In the genomic region with DNA sequence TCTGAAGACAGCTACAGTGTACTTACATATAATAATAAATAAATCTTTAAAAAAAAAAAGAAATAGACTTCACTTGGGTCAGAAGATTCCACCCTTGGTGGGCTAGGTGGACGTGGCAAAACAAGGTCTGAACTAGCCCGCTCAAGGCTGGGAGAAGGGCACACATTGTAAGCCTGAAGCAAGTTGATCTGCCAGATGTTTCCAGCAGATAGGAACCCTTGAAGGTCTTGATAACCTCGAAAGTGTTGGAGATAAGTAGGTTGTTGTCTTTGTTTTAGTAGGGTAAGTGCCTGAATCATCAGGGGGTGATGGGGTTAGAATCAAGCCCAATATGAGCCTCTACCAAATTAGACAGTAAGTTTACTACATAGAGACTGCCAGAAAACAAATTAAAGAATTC, we compare ENCODE assay signal across 22 mouse cellular contexts. TPM values are rescaled to one million over a fixed set of nuclear protein-coding genes. Genes with fewer than 3 reads are reported as not detected.
A peak's percentile ranks its signal among the peaks of the same experiment; 100 is the strongest.
DNase-seq lines count a peak whose midpoint lies in the region; ATAC-seq and TF ChIP-seq lines count a peak whose summit lies in the region.
"Had no signal": no experiment of that assay in that cellular context is flagged by ENCODE, and none has a peak within 500 bp of the region (broad histone marks: within the 10 kb centered on the region; RNA-seq: fewer than 3 reads in every experiment).

No protein-coding gene starts in this region.

- no peak overlapping the region for H3K4me3 ChIP-seq in MEL (ENCODE audit: control insufficient read depth in 1 of 2, insufficient read depth in 1 of 2, low read depth in 2 of 2, low read length in 2 of 2)
- H3K4me3 ChIP-seq in liver, embryonic 12.5 days = no peak overlapping the region
- H3K4me3 ChIP-seq in liver, embryonic 16.5 days (ENCODE audit: low read depth, low read length) = no peak overlapping the region
- no peak overlapping the region for H3K4me3 ChIP-seq in forebrain, postnatal 0 days (ENCODE audit: low read depth, low read length)
- H3K4me3 ChIP-seq: embryonic facial prominence, embryonic 10.5 days; heart, embryonic 10.5 days; heart, embryonic 15.5 days; hindbrain, embryonic 13.5 days had no signal

- H3K27me3 ChIP-seq in MEL (ENCODE audit: control insufficient read depth in 1 of 2, insufficient read depth in 2 of 2, low read length in 2 of 2) = no peaks in the 10 kb centered on the region
- H3K27me3 ChIP-seq in liver, embryonic 12.5 days (replicated peaks) = no peaks in the 10 kb centered on the region
- no peaks in the 10 kb centered on the region for H3K27me3 ChIP-seq in liver, embryonic 16.5 days (ENCODE audit: control insufficient read depth, insufficient read depth, low read depth, low read length)
- no peaks in the 10 kb centered on the region for H3K27me3 ChIP-seq in forebrain, postnatal 0 days (ENCODE audit: insufficient read depth, low read length)
- H3K27me3 ChIP-seq: heart, embryonic 15.5 days; hindbrain, embryonic 13.5 days; Patski had no signal

- ATAC-seq in liver, embryonic 12.5 days = peak; percentile 81
- peak; percentile 74 for ATAC-seq in liver, embryonic 16.5 days (ENCODE audit: low read depth)
- no peak for ATAC-seq in forebrain, postnatal 0 days
- ATAC-seq: activated CD4-positive, CD25-positive, alpha-beta regulatory T cell, adult 4 months; forebrain, embryonic 14.5 days; hindbrain, postnatal 0 days; Patski had no signal

- TF ChIP-seq CTCF in MEL (IDR thresholded peaks at IDR 0.05 in 2 of 3, conservative IDR thresholded peaks at IDR 0.05 in 1 of 3; ENCODE audit: control insufficient read depth in 1 of 3, insufficient read depth in 1 of 3, low read depth in 2 of 3, low read length in 3 of 3, poor library complexity in 1 of 3, severe bottlenecking in 1 of 3) = no peak
- TF ChIP-seq CTCF in forebrain, postnatal 0 days (IDR thresholded peaks at IDR 0.05; ENCODE audit: low read depth) = no peak

- 11% methylated on average over 3 of the region's 3 CpGs for WGBS in liver, embryonic 12.5 days (ENCODE audit: insufficient replicate concordance)
- WGBS in liver, embryonic 16.5 days (ENCODE audit: insufficient replicate concordance) = 18% methylated on average over 3 of the region's 3 CpGs
- 87% methylated on average over 3 of the region's 3 CpGs for WGBS in forebrain, postnatal 0 days

- TF ChIP-seq EP300 in MEL (IDR thresholded peaks at IDR 0.05; ENCODE audit: low read depth in 1 of 2, low read length in 2 of 2) = peak; percentile 75 to 87

- no peaks in the 10 kb centered on the region for H3K9me3 ChIP-seq in MEL (replicated peaks; ENCODE audit: insufficient read depth, low read length)
- H3K9me3 ChIP-seq in liver, embryonic 12.5 days (replicated peaks) = peaks cover 8% of the 10 kb centered on the region
- H3K9me3 ChIP-seq in liver, embryonic 16.5 days (replicated peaks; ENCODE audit: control insufficient read depth, low read length) = no peaks in the 10 kb centered on the region
- H3K9me3 ChIP-seq in forebrain, postnatal 0 days (ENCODE audit: low read length) = no peaks in the 10 kb centered on the region
- H3K9me3 ChIP-seq: heart, embryonic 10.5 days; heart, embryonic 15.5 days; hindbrain, embryonic 13.5 days had no signal

- peak overlapping the region; percentile 40 for H3K4me2 ChIP-seq in liver, embryonic 12.5 days
- H3K4me2 ChIP-seq in liver, embryonic 16.5 days (ENCODE audit: low read depth, low read length) = no peak overlapping the region
- no peak overlapping the region for H3K4me2 ChIP-seq in forebrain, postnatal 0 days (ENCODE audit: low read depth)
- H3K4me2 ChIP-seq: heart, embryonic 15.5 days; hindbrain, embryonic 13.5 days had no signal

- H3K36me3 ChIP-seq in MEL (ENCODE audit: control insufficient read depth in 1 of 2, insufficient read depth in 2 of 2, low read length in 2 of 2) = peaks cover 5 to 40% of the 10 kb centered on the region in 2 experiments
- H3K36me3 ChIP-seq in liver, embryonic 12.5 days = peaks cover 31% of the 10 kb centered on the region
- H3K36me3 ChIP-seq in liver, embryonic 16.5 days (ENCODE audit: control insufficient read depth, insufficient read depth) = peaks cover 16% of the 10 kb centered on the region
- peaks cover 30% of the 10 kb centered on the region for H3K36me3 ChIP-seq in forebrain, postnatal 0 days (ENCODE audit: insufficient read depth)

- DNase-seq in 416B (ENCODE audit: low read depth) (peak; percentile 84), MEL (ENCODE audit: low read depth, low spot score) (peak; percentile 62)
- no peak for DNase-seq in yolk sac, embryonic 10.5 days (ENCODE audit: low spot score)
- no peak for DNase-seq in forebrain, postnatal 0 days
- DNase-seq in Muller cell, postnatal 12 days (ENCODE audit: inconsistent ontology term) = no peak
- no peak for DNase-seq in cerebellum, postnatal 10 days
- DNase-seq: adrenal gland, adult 2 months; adrenal gland, postnatal 25 days; cerebellum, adult 18-20 months; cerebellum, adult 9-11 months; heart, adult 18-20 months; heart, postnatal 14 days had no signal

- peaks cover 22 to 39% of the 10 kb centered on the region in 2 experiments for H3K4me1 ChIP-seq in MEL (ENCODE audit: control insufficient read depth in 1 of 2, insufficient read depth in 2 of 2, low read length in 2 of 2)
- H3K4me1 ChIP-seq in liver, embryonic 12.5 days = peaks cover 45% of the 10 kb centered on the region
- H3K4me1 ChIP-seq in liver, embryonic 16.5 days (ENCODE audit: control insufficient read depth, low read depth, low read length) = peaks cover 16% of the 10 kb centered on the region
- no peaks in the 10 kb centered on the region for H3K4me1 ChIP-seq in forebrain, postnatal 0 days (ENCODE audit: insufficient read depth)
- H3K4me1 ChIP-seq: heart, embryonic 15.5 days had no signal

- no peak for TF ChIP-seq POLR2A in MEL (IDR thresholded peaks at IDR 0.05; ENCODE audit: control insufficient read depth in 1 of 2, insufficient read depth in 1 of 2, low read depth in 1 of 2, low read length in 2 of 2, poor library complexity in 1 of 2)

- peak overlapping the region; percentile 31 for H3K27ac ChIP-seq in MEL (ENCODE audit: control insufficient read depth, low read depth, low read length)
- H3K27ac ChIP-seq in liver, embryonic 12.5 days = no peak overlapping the region
- H3K27ac ChIP-seq in liver, embryonic 16.5 days (ENCODE audit: low read length) = no peak overlapping the region
- H3K27ac ChIP-seq in forebrain, postnatal 0 days (ENCODE audit: low read depth, low read length) = no peak overlapping the region
- H3K27ac ChIP-seq: embryonic facial prominence, embryonic 10.5 days; heart, embryonic 10.5 days; heart, embryonic 15.5 days; hindbrain, embryonic 13.5 days; hindbrain, postnatal 0 days had no signal

- no peak for TF ChIP-seq RAD21 in MEL (IDR thresholded peaks at IDR 0.05; ENCODE audit: low read depth, low read length)

- no peaks in the 10 kb centered on the region for H3K79me2 ChIP-seq in MEL (ENCODE audit: control insufficient read depth, insufficient read depth, low read length, poor library complexity)

- H3K9ac ChIP-seq in MEL (ENCODE audit: control insufficient read depth, low read depth, low read length, poor library complexity, severe bottlenecking) = no peak overlapping the region
- no peak overlapping the region for H3K9ac ChIP-seq in liver, embryonic 12.5 days
- H3K9ac ChIP-seq in liver, embryonic 16.5 days (ENCODE audit: low read depth, low read length) = no peak overlapping the region
- H3K9ac ChIP-seq in forebrain, postnatal 0 days = no peak overlapping the region
- H3K9ac ChIP-seq: heart, embryonic 15.5 days; hindbrain, embryonic 13.5 days had no signal

TF ChIP-seq in MEL, 35 proteins besides CTCF, POLR2A, EP300 and RAD21 (continues in another document):
- TF ChIP-seq MAX (IDR thresholded peaks at IDR 0.05; ENCODE audit: low read length) = no peak
- TF ChIP-seq UBTF (IDR thresholded peaks at IDR 0.05; ENCODE audit: borderline replicate concordance, insufficient read depth, low read depth, low read length) = no peak
- peak; percentile 97 for TF ChIP-seq TCF12 (IDR thresholded peaks at IDR 0.05; ENCODE audit: low read depth, low read length)
- no peak for TF ChIP-seq ZKSCAN1 (IDR thresholded peaks at IDR 0.05; ENCODE audit: low read depth, low read length)
- no peak for TF ChIP-seq MYC (IDR thresholded peaks at IDR 0.05; ENCODE audit: low read depth, low read length)
- TF ChIP-seq SIN3A (IDR thresholded peaks at IDR 0.05; ENCODE audit: low read length) = peak; percentile 57
- TF ChIP-seq CHD1 (IDR thresholded peaks at IDR 0.05; ENCODE audit: low read depth, low read length) = no peak
- TF ChIP-seq GATA1 (IDR thresholded peaks at IDR 0.05; ENCODE audit: low read depth, low read length) = peak; percentile 93
- no peak for TF ChIP-seq POLR2AphosphoS2 (IDR thresholded peaks at IDR 0.05; ENCODE audit: low read length)
- no peak; the same call in 1 of the 2 replicates for TF ChIP-seq MXI1 (IDR thresholded peaks at IDR 0.05; ENCODE audit: low read depth, low read length)

RNA-seq across cellular contexts. Expression of gene Hmgb1, which starts 35.2 kb away (rescaled TPM):
- 678 and 686 TPM in 2 replicates for total RNA-seq in MEL (2012; rRNA removed)
- 100 to 1,000 TPM in 1 of 2 experiments, not detected in 1; 600 TPM for polyA plus RNA-seq in MEL (2012; ENCODE audit: insufficient read depth in 1 of 2, insufficient read length in 2 of 2, low read depth in 1 of 2, low replicate concordance in 2 of 2, missing spikeins in 1 of 2)
- polyA plus RNA-seq in liver, embryonic 12.5 days (2016; fragmentation: Nextera tagmentation; extraction: Ambion mirVana) = 682 and 741 TPM in 2 replicates
- 379 and 433 TPM in 2 replicates for polyA plus RNA-seq in liver, embryonic 16.5 days (2015; fragmentation: Nextera tagmentation; extraction: Ambion mirVana)
- 446 and 559 TPM in 2 replicates for total RNA-seq in forebrain, postnatal 0 days (2014; rRNA removed)
- polyA plus RNA-seq in forebrain, postnatal 0 days (2015; fragmentation: Nextera tagmentation; extraction: Ambion mirVana) = 836 and 892 TPM in 2 replicates

RNA-seq across cellular contexts. Expression of gene Uspl1, which starts 35.3 kb away (rescaled TPM):
- total RNA-seq in MEL (2012; rRNA removed) = 84.2 and 94.4 TPM in 2 replicates
- 100 to 1,000 TPM in 1 of 2 experiments, 10 to 100 TPM in 1; 68.5 to 179 TPM for polyA plus RNA-seq in MEL (2012; ENCODE audit: insufficient read depth in 1 of 2, insufficient read length in 2 of 2, low read depth in 1 of 2, low replicate concordance in 2 of 2, missing spikeins in 1 of 2)
- polyA plus RNA-seq in liver, embryonic 12.5 days (2016; fragmentation: Nextera tagmentation; extraction: Ambion mirVana) = 32.5 and 37.1 TPM in 2 replicates
- 16.1 and 17.2 TPM in 2 replicates for polyA plus RNA-seq in liver, embryonic 16.5 days (2015; fragmentation: Nextera tagmentation; extraction: Ambion mirVana)
- total RNA-seq in forebrain, postnatal 0 days (2014; rRNA removed) = 61.3 and 63.6 TPM in 2 replicates
- 37.3 and 41.8 TPM in 2 replicates for polyA plus RNA-seq in forebrain, postnatal 0 days (2015; fragmentation: Nextera tagmentation; extraction: Ambion mirVana)

RNA-seq across cellular contexts. Expression of gene Alox5ap, which starts 45.1 kb away (rescaled TPM):
- total RNA-seq in MEL (2012; rRNA removed) = 47.5 and 56.4 TPM in 2 replicates
- 100 to 1,000 TPM in 1 of 2 experiments, not detected in 1; 157 TPM for polyA plus RNA-seq in MEL (2012; ENCODE audit: insufficient read depth in 1 of 2, insufficient read length in 2 of 2, low read depth in 1 of 2, low replicate concordance in 2 of 2, missing spikeins in 1 of 2)
- 17.9 and 18.6 TPM in 2 replicates for polyA plus RNA-seq in liver, embryonic 12.5 days (2016; fragmentation: Nextera tagmentation; extraction: Ambion mirVana)
- polyA plus RNA-seq in liver, embryonic 16.5 days (2015; fragmentation: Nextera tagmentation; extraction: Ambion mirVana) = 47.5 and 49.0 TPM in 2 replicates
- total RNA-seq in forebrain, postnatal 0 days (2014; rRNA removed) = 3.4 and 11.6 TPM in 2 replicates
- polyA plus RNA-seq in forebrain, postnatal 0 days (2015; fragmentation: Nextera tagmentation; extraction: Ambion mirVana) = 10.8 and 13.3 TPM in 2 replicates

Comparison
In these comparisons a context has a peak if more than half of its experiments do, and no peak if none do; other contexts are left out.
1. DNase-seq: peak in 416B (single experiment) and MEL (single experiment); none in yolk sac, embryonic 10.5 days (single experiment), forebrain, postnatal 0 days (single experiment), Muller cell, postnatal 12 days (single experiment) and cerebellum, postnatal 10 days (0 of 2).